Mouse (Mus musculus) monocyte, adult 59 days (primary cell): ENCODE data around the gene Rpl22l1. TPM values are rescaled to one million over a fixed set of nuclear protein-coding genes. Genes with fewer than 3 reads are reported as not detected.

Source experiments
- total RNA-seq, 2 experiments: library from RNA; stranded (reverse); gene quantifications; one replicate each; pipeline ENCODE4 v1.2.4; 2023

Gene Rpl22l1
- total RNA-seq: 100 to 1,000 TPM; 164 to 185 TPM

DNA sequence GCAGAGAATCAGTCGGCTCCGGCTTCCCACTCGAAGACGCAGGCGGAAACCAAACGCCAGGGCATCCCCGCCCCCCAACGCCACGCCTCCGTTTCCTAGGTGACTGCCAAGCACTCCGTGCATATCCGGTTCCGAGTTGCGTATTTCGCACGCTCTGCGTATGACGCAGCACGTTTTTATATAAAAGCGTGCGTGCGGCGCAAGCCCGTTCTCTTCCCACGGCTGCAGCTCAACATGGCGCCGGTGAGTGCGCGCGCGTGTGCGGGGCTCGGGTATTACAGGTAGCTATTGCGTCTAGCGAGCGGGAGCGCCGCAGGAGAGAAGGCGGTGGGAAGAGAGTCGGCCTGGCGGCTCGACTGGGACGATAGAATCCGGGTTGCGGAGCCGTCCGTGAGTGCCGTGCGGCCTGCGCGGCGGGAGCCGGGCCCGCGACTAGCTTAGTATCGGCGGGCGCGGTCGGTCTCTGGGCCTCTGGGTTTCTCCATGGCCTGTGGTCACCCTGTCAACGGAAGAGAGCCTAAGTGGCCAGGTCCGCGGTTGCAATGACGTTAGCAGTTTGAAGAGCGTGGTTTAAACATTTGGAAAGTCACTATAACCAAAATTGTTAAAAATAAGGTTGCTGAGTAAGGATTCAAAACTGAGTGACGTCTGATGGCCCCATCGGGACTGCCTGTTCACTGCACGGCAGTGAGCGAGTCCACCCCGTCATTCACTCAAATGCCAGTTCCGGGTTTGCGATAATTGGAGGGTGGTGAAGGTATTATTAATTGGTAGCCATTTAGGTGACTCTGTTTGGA is at the start of gene Rpl22l1:
Rpl22l1 (plus strand) TSS at position 136 of the 797 bp plus-strand sequence.

DNA sequence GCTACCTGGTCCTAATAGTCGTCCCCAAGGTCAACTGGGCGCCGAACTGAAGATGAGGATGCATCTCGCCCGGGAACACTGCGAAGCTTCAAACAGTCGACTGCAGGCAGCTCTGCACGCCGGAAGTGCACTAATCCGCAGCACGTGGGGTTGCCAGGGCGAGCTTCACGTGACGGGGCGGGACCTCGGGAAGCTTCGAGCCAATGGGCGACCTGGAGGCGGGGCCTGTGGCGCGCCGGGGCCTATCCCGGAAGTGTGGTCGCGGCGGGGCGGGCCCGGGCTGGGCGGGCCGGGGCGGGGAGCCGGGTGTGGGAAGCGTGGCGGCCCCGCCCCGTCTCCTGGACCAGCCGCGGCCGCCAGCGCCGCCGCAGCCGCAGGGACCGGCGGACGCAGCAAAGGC is 24.2 kb upstream of the Rpl22l1 start, which contains the start of gene Eif5a2:
Eif5a2 (plus strand) TSS at position 283 of the 400 bp plus-strand sequence.

Other genes starting within 250 kb of the Rpl22l1 start
- gene Slc2a2, start 107.5 kb upstream of the Rpl22l1 start, total RNA-seq: not detected
- gene Eif5a2, start 24.2 kb upstream of the Rpl22l1 start, total RNA-seq: 1 to 10 TPM; 4.5 to 4.7 TPM
- gene Gm1527, start 87.2 kb downstream of the Rpl22l1 start, total RNA-seq: not detected